Mouse (Mus musculus) ES-CJ7 (cell line): ENCODE measurements at regions not wholly inside any gene's neighbourhood (a gene's known extent, or its start where the extent isn't known, plus 50 kb on each side); places are given as distances from the start of the nearest gene placed in this dataset.

ENCODE experiments used
- DNase-seq: peaks from one replicate; pipeline ENCODE4 v3.0.0; 2011; ENCODE audit warnings: low read depth, low spot score

GRCm38 (mm10) chr17:22795213-22795612 is 71.7 kb downstream of the Zfp945 start:
- DNase-seq, result no peak

- no peak for DNase-seq
These were observed 82.5 kb downstream of the Zfp945 start for GRCm38 (mm10) chr17:22784481-22784880.

GRCm38 (mm10) chr17:22745736-22746135 is 121.2 kb downstream of the Zfp945 start:
- peak; percentile 69 for DNase-seq

GRCm38 (mm10) chr17:22739581-22740178 is 127.3 kb downstream of the Zfp945 start:
- peak; percentile 85 for DNase-seq

GRCm38 (mm10) chr17:22739173-22739572 is 127.8 kb downstream of the Zfp945 start:
- no peak for DNase-seq

- no peak for DNase-seq
These were observed 130.6 kb downstream of the Zfp945 start for GRCm38 (mm10) chr17:22736360-22736759.
